Mouse (Mus musculus): ENCODE measurements around the gene S100a7a.

GRCm38 (mm10) chr3:90640981-90641380, 12.8 kb upstream of the S100a7a start:
- no peak for TF ChIP-seq CEBPB (IDR thresholded peaks at IDR 0.05; ENCODE audit: insufficient read depth, poor library complexity, severe bottlenecking)
- TF ChIP-seq USF1 (IDR thresholded peaks at IDR 0.05; ENCODE audit: low read depth): no peak
- TF ChIP-seq POLR2AphosphoS2 (IDR thresholded peaks at IDR 0.05; ENCODE audit: insufficient read length, low read depth): no peak
- TF ChIP-seq MYOD1 (IDR thresholded peaks at IDR 0.05; ENCODE audit: control insufficient read depth in 1 of 3, insufficient read length in 2 of 3, low read depth in 2 of 3): no peak
- no peak for TF ChIP-seq POLR2A (IDR thresholded peaks at IDR 0.05; ENCODE audit: insufficient read length, low read depth)
- no peak for TF ChIP-seq E2F4 (IDR thresholded peaks at IDR 0.05; ENCODE audit: insufficient read depth)
- TF ChIP-seq REST (IDR thresholded peaks at IDR 0.05; ENCODE audit: insufficient read depth, insufficient read length): no peak
- no peak for TF ChIP-seq MYOG (IDR thresholded peaks at IDR 0.05; ENCODE audit: control insufficient read depth in 1 of 3, insufficient read depth in 1 of 3, insufficient read length in 2 of 3, low read depth in 2 of 3)
- no peak for TF ChIP-seq MAX (IDR thresholded peaks at IDR 0.05; ENCODE audit: low read depth)
- no peak for TF ChIP-seq TCF3 (IDR thresholded peaks at IDR 0.05; ENCODE audit: insufficient read length, low read depth)
- TF ChIP-seq SRF (IDR thresholded peaks at IDR 0.05; ENCODE audit: control insufficient read depth, insufficient read length, low read depth): no peak
- no peak for TF ChIP-seq TCF12 (IDR thresholded peaks at IDR 0.05; ENCODE audit: insufficient read depth, poor library complexity, severe bottlenecking)
